Mouse (Mus musculus): ENCODE data around the gene Polr1e.
"Not testable (repeated sequence)": the region's sequence is repeated elsewhere in the genome, so short reads cannot be mapped to it uniquely, and the experiment has no call there.

Gene Polr1e

GRCm38 (mm10) chr4:45010806-45011415, 7.5 kb upstream of the Polr1e start:
- peak; percentile 19 for DNase-seq

- no peak for DNase-seq
Observed at GRCm38 (mm10) chr4:45011581-45012104, 6.7 kb upstream of the Polr1e start.

GRCm38 (mm10) chr4:45012105-45012975, 6.0 kb upstream of the Polr1e start, which contains the start of gene Zbtb5:
Gene Zbtb5, minus strand, starts transcription at chr4:45012412.
- DNase-seq = peak; percentile 100

- DNase-seq = peak; percentile 13
Observed at GRCm38 (mm10) chr4:45013031-45013431, 5.4 kb upstream of the Polr1e start.

GRCm38 (mm10) chr4:45013537-45013936, 4.8 kb upstream of the Polr1e start:
- no peak for DNase-seq

- DNase-seq = peak; percentile 37
Observed at GRCm38 (mm10) chr4:45015615-45016014, 2.8 kb upstream of the Polr1e start.

- DNase-seq = no peak
Observed at GRCm38 (mm10) chr4:45019009-45019408, 626 bp downstream of the Polr1e start.

- DNase-seq = no peak
Observed at GRCm38 (mm10) chr4:45026459-45026858, 8.1 kb downstream of the Polr1e start.

GRCm38 (mm10) chr4:45032586-45032985, 14.2 kb downstream of the Polr1e start:
- no peak for DNase-seq

- DNase-seq = no peak
Observed at GRCm38 (mm10) chr4:45034693-45035628, 16.6 kb downstream of the Polr1e start.

GRCm38 (mm10) chr4:45036048-45036447, 17.7 kb downstream of the Polr1e start:
- DNase-seq = no peak

- DNase-seq = no peak
Observed at GRCm38 (mm10) chr4:45036571-45036970, 18.2 kb downstream of the Polr1e start.

GRCm38 (mm10) chr4:45037455-45038410, 19.4 kb downstream of the Polr1e start:
- no peak for DNase-seq

GRCm38 (mm10) chr4:45038879-45039278, 20.5 kb downstream of the Polr1e start:
- DNase-seq = not testable (repeated sequence)

- DNase-seq = not testable (repeated sequence)
Observed at GRCm38 (mm10) chr4:45039546-45039945, 21.2 kb downstream of the Polr1e start.

GRCm38 (mm10) chr4:45040795-45041194, 22.4 kb downstream of the Polr1e start:
- no peak for DNase-seq

GRCm38 (mm10) chr4:45046679-45047078, 28.3 kb downstream of the Polr1e start:
- DNase-seq = no peak

- DNase-seq = no peak
Observed at GRCm38 (mm10) chr4:45047286-45047887, 29.0 kb downstream of the Polr1e start.

GRCm38 (mm10) chr4:45047956-45048355, 29.6 kb downstream of the Polr1e start:
- DNase-seq = no peak

- DNase-seq = no peak
Observed at GRCm38 (mm10) chr4:45054862-45055261, 36.5 kb downstream of the Polr1e start.

GRCm38 (mm10) chr4:45055451-45055850, 37.1 kb downstream of the Polr1e start:
- DNase-seq = peak; percentile 19

Measured in cerebellum, adult 11 months (tissue).